Mouse (Mus musculus): Measurements from ENCODE around the gene Cuedc2. TPM values are rescaled to one million over a fixed set of nuclear protein-coding genes. Genes with fewer than 3 reads are reported as not detected.

Gene Cuedc2
- polyA plus RNA-seq, 1 experiment from 2014 or later = 183 TPM

- Histone ChIP-seq H3K4me1 (peaks cover 20% of the 10 kb centered on the region), H3K9me3 (replicated peaks) (no peaks in the 10 kb centered on the region), H3K27ac (peak within 1 kb of the TSS; percentile 86), H3K27me3 (ENCODE audit: low read depth, poor library complexity, severe bottlenecking) (peaks cover 72% of the 10 kb centered on the region), H3K4me3 (peak within 1 kb of the TSS; percentile 76), H3K36me3 (no peaks in the 10 kb centered on the region)
- no peak for DNase-seq (ENCODE audit: low spot score)
- WGBS = 70% methylated on average over 10 of the region's 10 CpGs
Observed at GRCm38 (mm10) chr19:46350168-46350932, 11.8 kb upstream of the Cuedc2 start, which contains the start of gene 2310034G01Rik. TSS of gene 2310034G01Rik (minus strand) at chr19:46350302.

DNA sequence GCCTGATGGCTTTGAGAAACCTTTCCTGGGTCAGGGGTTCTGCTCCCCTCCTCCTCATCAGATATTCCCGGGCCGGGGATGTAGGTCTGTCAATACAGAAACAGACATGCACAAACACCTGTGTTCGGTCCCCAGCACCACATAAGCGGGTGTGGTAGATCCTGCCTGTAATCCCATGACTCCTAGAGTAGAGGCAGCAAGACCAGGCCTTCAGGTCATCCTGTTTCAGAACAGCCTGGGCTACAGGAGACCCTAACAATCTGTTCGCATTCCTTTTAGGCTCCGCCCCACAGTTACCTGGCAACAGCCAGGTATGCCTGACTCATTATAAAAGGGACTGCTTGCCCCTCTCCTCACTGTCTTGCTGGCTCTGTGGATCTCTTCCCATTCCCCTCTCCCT is 11.0 kb upstream of the Cuedc2 start:
- Histone ChIP-seq H3K36me3 (no peaks in the 10 kb centered on the region), H3K4me1 (peaks cover 28% of the 10 kb centered on the region), H3K27ac (peak overlapping the region; percentile 86), H3K4me3 (peak overlapping the region; percentile 76), H3K9me3 (replicated peaks) (no peaks in the 10 kb centered on the region), H3K27me3 (ENCODE audit: low read depth, poor library complexity, severe bottlenecking) (peaks cover 74% of the 10 kb centered on the region)
- WGBS = 30% methylated on average over 6 of the region's 6 CpGs
- no peak for DNase-seq (ENCODE audit: low spot score)

DNA sequence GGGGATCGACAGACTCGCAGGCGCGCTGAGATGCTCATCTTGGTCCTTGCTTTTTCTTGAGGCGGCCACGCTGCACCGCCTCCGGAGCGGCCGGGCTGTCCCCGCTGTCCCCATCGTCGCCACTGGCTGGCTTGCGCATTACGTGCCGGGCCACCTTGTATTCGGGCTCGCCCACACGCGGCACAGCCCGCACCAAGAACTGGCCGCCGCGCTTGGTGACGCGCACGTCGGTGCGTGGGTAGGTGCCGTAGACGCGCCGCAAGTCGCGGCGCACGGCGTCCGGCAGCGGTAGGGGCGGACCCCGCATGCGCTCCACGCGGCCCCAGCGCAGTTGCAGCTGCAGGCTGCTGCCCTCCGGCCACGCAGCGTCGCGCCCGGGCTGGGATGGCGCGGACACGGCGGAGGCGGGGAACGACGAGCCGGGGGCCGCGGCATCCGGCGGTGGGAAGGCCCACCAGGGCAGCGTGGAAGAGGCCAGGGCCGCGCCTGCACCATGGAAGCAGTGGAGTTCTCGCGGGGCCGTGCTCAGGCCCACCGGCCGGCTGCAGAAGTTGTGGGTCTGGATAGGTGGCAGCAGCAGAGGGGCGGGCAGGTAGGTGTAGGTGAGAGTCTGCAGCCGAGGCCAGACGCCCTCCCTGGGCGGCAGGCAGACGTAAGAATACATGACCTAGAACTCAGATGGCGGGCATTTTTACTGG is 10.4 kb upstream of the Cuedc2 start:
- WGBS = under 1% methylated on average over 78 of the region's 78 CpGs
- peak; percentile 81 for DNase-seq (ENCODE audit: low spot score)
- Histone ChIP-seq H3K9me3 (replicated peaks) (no peaks in the 10 kb centered on the region), H3K27me3 (ENCODE audit: low read depth, poor library complexity, severe bottlenecking) (peaks cover 77% of the 10 kb centered on the region), H3K27ac (peak overlapping the region; percentile 86), H3K4me1 (peaks cover 28% of the 10 kb centered on the region), H3K36me3 (no peaks in the 10 kb centered on the region), H3K4me3 (peak overlapping the region; percentile 76)

GRCm38 (mm10) chr19:46347936-46348668 is 9.6 kb upstream of the Cuedc2 start:
- Histone ChIP-seq H3K27me3 (ENCODE audit: low read depth, poor library complexity, severe bottlenecking) (peaks cover 80% of the 10 kb centered on the region), H3K36me3 (no peaks in the 10 kb centered on the region), H3K27ac (peak overlapping the region; percentile 86), H3K4me1 (peaks cover 28% of the 10 kb centered on the region), H3K4me3 (peak overlapping the region; percentile 76), H3K9me3 (replicated peaks) (no peaks in the 10 kb centered on the region)
- no peak for DNase-seq (ENCODE audit: low spot score)
- 36% methylated on average over 14 of the region's 14 CpGs for WGBS

- Histone ChIP-seq H3K9me3 (replicated peaks) (no peaks in the 10 kb centered on the region), H3K4me3 (no peak overlapping the region), H3K27ac (no peak overlapping the region), H3K36me3 (no peaks in the 10 kb centered on the region), H3K27me3 (ENCODE audit: low read depth, poor library complexity, severe bottlenecking) (peaks cover 75% of the 10 kb centered on the region), H3K4me1 (peaks cover 28% of the 10 kb centered on the region)
- WGBS = 100% methylated on average over 1 of the region's 1 CpGs
- DNase-seq (ENCODE audit: low spot score) = no peak
Observed at GRCm38 (mm10) chr19:46347146-46347545, 8.6 kb upstream of the Cuedc2 start.

GRCm38 (mm10) chr19:46344710-46345419 is 6.4 kb upstream of the Cuedc2 start:
- H3K27me3 ChIP-seq (ENCODE audit: low read depth, poor library complexity, severe bottlenecking) = peaks cover 63% of the 10 kb centered on the region
- 20% methylated on average over 7 of the region's 7 CpGs for WGBS
- peaks cover 27% of the 10 kb centered on the region for H3K4me1 ChIP-seq
- no peak for DNase-seq (ENCODE audit: low spot score)
- no peaks in the 10 kb centered on the region for H3K36me3 ChIP-seq
- no peak overlapping the region for H3K27ac ChIP-seq
- H3K4me3 ChIP-seq = no peak overlapping the region
- no peaks in the 10 kb centered on the region for H3K9me3 ChIP-seq (replicated peaks)

DNA sequence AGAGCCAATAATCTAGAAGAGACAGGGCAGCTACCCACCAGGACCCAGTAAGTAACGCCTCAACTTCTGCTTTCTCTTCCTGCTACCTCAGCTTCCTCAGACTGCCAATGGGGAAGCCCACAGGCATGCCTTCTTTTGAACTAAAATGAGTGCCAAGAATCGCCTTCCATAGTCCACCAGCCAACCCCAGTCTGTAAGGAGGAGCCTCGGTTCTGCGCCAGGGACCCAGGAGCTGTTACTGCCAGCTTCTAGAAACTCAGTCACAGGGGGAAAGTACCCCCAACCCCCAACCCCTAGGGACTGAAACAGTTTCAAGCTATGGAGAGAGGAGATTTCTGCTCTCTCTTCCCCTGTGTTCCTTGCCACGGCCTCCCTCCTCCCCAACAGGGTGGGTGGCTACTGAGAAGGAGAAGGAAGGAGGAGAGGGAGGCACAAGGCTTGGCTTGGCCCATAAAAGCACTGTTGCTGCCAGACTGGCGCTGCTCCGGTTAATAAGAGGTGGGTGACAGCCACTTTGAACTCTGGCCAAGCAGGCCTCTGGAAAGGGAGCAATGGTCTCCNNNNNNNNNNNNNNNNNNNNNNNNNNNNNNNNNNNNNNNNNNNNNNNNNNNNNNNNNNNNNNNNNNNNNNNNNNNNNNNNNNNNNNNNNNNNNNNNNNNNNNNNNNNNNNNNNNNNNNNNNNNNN is 927 bp upstream of the Cuedc2 start:
- H3K4me3 ChIP-seq = 0 out of 2 replicates have a peak overlapping the region, but pooled peaks have one; percentile 73
- peaks cover 23% of the 10 kb centered on the region for H3K27me3 ChIP-seq (ENCODE audit: low read depth, poor library complexity, severe bottlenecking)
- no peaks in the 10 kb centered on the region for H3K9me3 ChIP-seq (replicated peaks)
- no peaks in the 10 kb centered on the region for H3K36me3 ChIP-seq
- H3K4me1 ChIP-seq = peaks cover 20% of the 10 kb centered on the region
- 70% methylated on average over 7 of the region's 7 CpGs for WGBS
- no peak for DNase-seq (ENCODE audit: low spot score)
- H3K27ac ChIP-seq = peak overlapping the region; percentile 89

- Histone ChIP-seq H3K27ac (peak overlapping the region; percentile 89), H3K27me3 (ENCODE audit: low read depth, poor library complexity, severe bottlenecking) (peaks cover 18% of the 10 kb centered on the region; the same call in 1 of the 2 replicates), H3K36me3 (no peaks in the 10 kb centered on the region), H3K4me3 (peak overlapping the region; percentile 73), H3K4me1 (peaks cover 20% of the 10 kb centered on the region), H3K9me3 (replicated peaks) (no peaks in the 10 kb centered on the region)
- no peak for DNase-seq (ENCODE audit: low spot score)
- 53% methylated on average over 6 of the region's 6 CpGs for WGBS
Observed at GRCm38 (mm10) chr19:46338942-46339286, 412 bp upstream of the Cuedc2 start.

DNA sequence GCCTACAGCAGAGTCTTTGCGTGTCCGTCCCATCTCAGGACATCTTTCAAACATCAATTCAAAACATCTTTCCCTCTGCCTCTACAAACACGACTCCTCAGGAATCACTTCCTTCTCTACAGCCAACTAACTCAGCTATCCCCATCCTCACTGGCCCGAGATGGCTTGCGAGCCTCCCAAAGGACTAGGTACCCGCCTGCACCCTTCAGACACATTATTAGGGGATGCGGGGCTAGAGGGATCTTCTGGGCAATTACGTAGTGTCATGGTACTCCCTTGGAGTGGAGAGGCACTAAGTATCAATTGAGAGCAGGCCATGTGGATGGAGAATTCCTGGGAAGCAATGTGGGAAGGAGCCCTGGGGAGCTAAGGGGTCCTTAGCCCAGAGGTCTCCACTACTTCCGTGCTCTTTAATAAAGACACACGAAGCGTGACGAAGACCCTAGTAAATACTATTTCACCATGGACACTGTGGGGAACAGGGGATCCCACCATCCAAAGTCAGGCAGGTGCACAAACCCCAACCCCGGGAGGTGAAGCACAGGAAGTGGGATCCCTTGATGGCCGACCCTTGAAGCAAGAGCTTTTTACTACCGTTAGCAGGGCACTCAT is 677 bp downstream of the Cuedc2 start:
- Histone ChIP-seq H3K27ac (peak overlapping the region; percentile 89), H3K9me3 (replicated peaks) (no peaks in the 10 kb centered on the region), H3K4me3 (peak overlapping the region; percentile 73), H3K4me1 (peaks cover 22% of the 10 kb centered on the region), H3K36me3 (no peaks in the 10 kb centered on the region), H3K27me3 (ENCODE audit: low read depth, poor library complexity, severe bottlenecking) (peaks cover 12% of the 10 kb centered on the region; the same call in 1 of the 2 replicates)
- WGBS = 39% methylated on average over 15 of the region's 15 CpGs
- DNase-seq (ENCODE audit: low spot score) = no peak

DNA sequence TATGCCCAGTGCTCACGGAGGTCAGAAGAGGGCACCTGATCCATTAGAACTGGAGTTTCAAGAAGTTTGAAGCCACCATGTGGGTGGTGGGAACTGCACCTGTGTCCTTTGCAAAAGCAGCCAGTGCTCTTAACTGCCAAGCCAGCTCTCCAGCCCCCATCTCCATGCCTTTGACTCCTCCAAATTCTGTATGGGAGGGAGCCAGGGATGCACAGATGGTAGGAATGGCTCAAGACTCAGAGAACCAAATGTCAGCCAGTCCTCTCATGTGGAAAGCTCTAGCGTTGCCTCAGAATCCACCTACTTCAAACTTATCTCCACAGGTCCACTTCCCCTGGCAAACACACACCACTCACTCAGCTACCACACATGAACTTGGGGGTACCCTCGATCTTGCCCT is 4.6 kb downstream of the Cuedc2 start:
- Histone ChIP-seq H3K27ac (no peak overlapping the region), H3K4me3 (no peak overlapping the region), H3K4me1 (peaks cover 31% of the 10 kb centered on the region), H3K27me3 (ENCODE audit: low read depth, poor library complexity, severe bottlenecking) (peaks cover 13% of the 10 kb centered on the region), H3K9me3 (replicated peaks) (no peaks in the 10 kb centered on the region), H3K36me3 (peaks cover 20% of the 10 kb centered on the region)
- WGBS = 87% methylated on average over 3 of the region's 3 CpGs
- no peak for DNase-seq (ENCODE audit: low spot score)

GRCm38 (mm10) chr19:46332721-46333339 is 5.7 kb downstream of the Cuedc2 start:
- no peaks in the 10 kb centered on the region for H3K9me3 ChIP-seq (replicated peaks)
- H3K27me3 ChIP-seq (ENCODE audit: low read depth, poor library complexity, severe bottlenecking) = peaks cover 13% of the 10 kb centered on the region
- H3K27ac ChIP-seq = peak overlapping the region; percentile 17; the same call in 1 of the 2 replicates
- H3K36me3 ChIP-seq = peaks cover 20% of the 10 kb centered on the region
- no peak for DNase-seq (ENCODE audit: low spot score)
- peaks cover 34% of the 10 kb centered on the region for H3K4me1 ChIP-seq
- WGBS = 73% methylated on average over 7 of the region's 7 CpGs
- H3K4me3 ChIP-seq = no peak overlapping the region
